Mouse (Mus musculus) forebrain, embryonic 15.5 days (tissue): ENCODE results near the gene Nexn. TPM values are rescaled to one million over a fixed set of nuclear protein-coding genes. Genes with fewer than 3 reads are reported as not detected.

ENCODE experiments used
- ATAC-seq: fragments of 200-750 bp; cut with Nextera tagmentation; replicated peaks from 2 replicates; pipeline ENCODE4 v1.8.0; 2017; ENCODE audit warnings: mild to moderate bottlenecking, moderate TSS enrichment, moderate library complexity
- H3K27ac ChIP-seq: fragments of 300-500 bp; sonication (generic); replicated peaks from 2 replicates; pipeline ENCODE4 v1.5.1; 2015; ENCODE audit warnings: mild to moderate bottlenecking, inconsistent platforms
- H3K27me3 ChIP-seq: fragments of 300-500 bp; sonication (generic); 2 replicates; pipeline ENCODE4 v1.6.1; 2015; ENCODE audit warnings: inconsistent platforms
- H3K36me3 ChIP-seq: fragments of 300-500 bp; sonication (generic); 2 replicates; pipeline ENCODE4 v1.6.1; 2015; ENCODE audit warnings: mild to moderate bottlenecking, inconsistent platforms
- H3K4me1 ChIP-seq: fragments of 300-500 bp; sonication (generic); 2 replicates; pipeline ENCODE4 v1.6.1; 2015; ENCODE audit warnings: inconsistent platforms
- H3K4me2 ChIP-seq: fragments of 300-500 bp; sonication (generic); replicated peaks from 2 replicates; pipeline ENCODE4 v1.6.1; 2015; ENCODE audit warnings: mild to moderate bottlenecking, inconsistent platforms
- H3K4me3 ChIP-seq: fragments of 300-500 bp; sonication (generic); 2 replicates; pipeline ENCODE4 v1.5.1; 2015; ENCODE audit warnings: mild to moderate bottlenecking, inconsistent platforms
- H3K9ac ChIP-seq: fragments of 300-500 bp; sonication (generic); replicated peaks from 2 replicates; pipeline ENCODE4 v1.6.1; 2015; ENCODE audit warnings: mild to moderate bottlenecking, inconsistent platforms
- H3K9me3 ChIP-seq: fragments of 300-500 bp; sonication (generic); 2 replicates; pipeline ENCODE4 v1.6.1; 2016; ENCODE audit warnings: inconsistent platforms
- WGBS: fragments of 180-500 bp; shearing (Covaris S2); methylation state at CpG from one replicate; pipeline ENCODE4 v1.1.7; 2015; ENCODE audit warnings: mixed read lengths; 5-methylcytosine and 5-hydroxymethylcytosine counted together
- polyA plus RNA-seq: library from polyadenylated mRNA; unstranded; fragments of >200 nt; fragmentation: Nextera tagmentation; extraction: Ambion mirVana; gene quantifications from 2 replicates; pipeline ENCODE4 v1.2.1, GENCODE M21; 2015

Nexn gene
- polyA plus RNA-seq, 1 experiment from 2014 or later = 3.9 TPM

GRCm38 (mm10) chr3:152293530-152294181 lies 27.5 kb upstream of the Nexn start:
- no peak overlapping the region for H3K4me2 ChIP-seq
- no peaks in the 10 kb centered on the region for H3K9me3 ChIP-seq
- no peak overlapping the region for H3K4me3 ChIP-seq
- WGBS = 95% methylated on average over 13 of the region's 13 CpGs
- H3K27me3 ChIP-seq = no peaks in the 10 kb centered on the region
- no peak for ATAC-seq
- no peaks in the 10 kb centered on the region for H3K4me1 ChIP-seq
- H3K36me3 ChIP-seq = peaks cover 31% of the 10 kb centered on the region
- no peak overlapping the region for H3K27ac ChIP-seq
- no peak overlapping the region for H3K9ac ChIP-seq

- WGBS = 95% methylated on average over 6 of the region's 6 CpGs
- Histone ChIP-seq H3K36me3 (peaks cover 45% of the 10 kb centered on the region), H3K4me2 (no peak overlapping the region), H3K9ac (no peak overlapping the region), H3K27me3 (no peaks in the 10 kb centered on the region), H3K9me3 (no peaks in the 10 kb centered on the region), H3K27ac (no peak overlapping the region), H3K4me3 (no peak overlapping the region), H3K4me1 (no peaks in the 10 kb centered on the region)
- no peak for ATAC-seq
Observed at GRCm38 (mm10) chr3:152291895-152292294, 25.7 kb upstream of the Nexn start.

GRCm38 (mm10) chr3:152290175-152290798 lies 24.1 kb upstream of the Nexn start:
- H3K4me2 ChIP-seq = no peak overlapping the region
- no peak for ATAC-seq
- 83% methylated on average over 17 of the region's 17 CpGs for WGBS
- H3K4me3 ChIP-seq = no peak overlapping the region
- H3K36me3 ChIP-seq = peaks cover 44% of the 10 kb centered on the region
- no peaks in the 10 kb centered on the region for H3K27me3 ChIP-seq
- H3K27ac ChIP-seq = peak overlapping the region; percentile 19; the same call in 1 of the 2 replicates
- H3K4me1 ChIP-seq = no peaks in the 10 kb centered on the region
- no peak overlapping the region for H3K9ac ChIP-seq
- H3K9me3 ChIP-seq = no peaks in the 10 kb centered on the region

GRCm38 (mm10) chr3:152288740-152289139 lies 22.6 kb upstream of the Nexn start:
- Histone ChIP-seq H3K36me3 (peaks cover 48% of the 10 kb centered on the region), H3K4me3 (no peak overlapping the region)
- ATAC-seq = no peak

GRCm38 (mm10) chr3:152288276-152288675 lies 22.1 kb upstream of the Nexn start:
- no peak for ATAC-seq
- peaks cover 52% of the 10 kb centered on the region for H3K36me3 ChIP-seq
- 89% methylated on average over 5 of the region's 5 CpGs for WGBS
- H3K4me3 ChIP-seq = no peak overlapping the region
- H3K9ac ChIP-seq = no peak overlapping the region
- H3K27ac ChIP-seq = no peak overlapping the region
- H3K27me3 ChIP-seq = no peaks in the 10 kb centered on the region
- H3K4me2 ChIP-seq = no peak overlapping the region
- H3K4me1 ChIP-seq = no peaks in the 10 kb centered on the region
- H3K9me3 ChIP-seq = no peaks in the 10 kb centered on the region

More at GRCm38 (mm10) chr3:152288740-152289139, 22.6 kb upstream of the Nexn start:
- Histone ChIP-seq H3K9ac (no peak overlapping the region), H3K27me3 (no peaks in the 10 kb centered on the region), H3K27ac (no peak overlapping the region), H3K9me3 (no peaks in the 10 kb centered on the region), H3K4me2 (no peak overlapping the region), H3K4me1 (no peaks in the 10 kb centered on the region)
- 51% methylated on average over 4 of the region's 4 CpGs for WGBS

GRCm38 (mm10) chr3:152287810-152288209 lies 21.7 kb upstream of the Nexn start:
- no peaks in the 10 kb centered on the region for H3K27me3 ChIP-seq
- no peak overlapping the region for H3K4me2 ChIP-seq
- no peaks in the 10 kb centered on the region for H3K4me1 ChIP-seq
- no peak overlapping the region for H3K9ac ChIP-seq
- H3K36me3 ChIP-seq = peaks cover 56% of the 10 kb centered on the region
- no peaks in the 10 kb centered on the region for H3K9me3 ChIP-seq
- no peak overlapping the region for H3K27ac ChIP-seq
- H3K4me3 ChIP-seq = no peak overlapping the region
- WGBS = 82% methylated on average over 9 of the region's 9 CpGs
- no peak for ATAC-seq

GRCm38 (mm10) chr3:152284759-152285158 lies 18.6 kb upstream of the Nexn start:
- Histone ChIP-seq H3K4me2 (no peak overlapping the region), H3K4me3 (no peak overlapping the region), H3K9ac (no peak overlapping the region), H3K4me1 (no peaks in the 10 kb centered on the region), H3K36me3 (peaks cover 55% of the 10 kb centered on the region), H3K9me3 (no peaks in the 10 kb centered on the region), H3K27me3 (no peaks in the 10 kb centered on the region), H3K27ac (no peak overlapping the region)
- no peak for ATAC-seq
- 92% methylated on average over 5 of the region's 5 CpGs for WGBS

GRCm38 (mm10) chr3:152284306-152284705 lies 18.2 kb upstream of the Nexn start:
- Histone ChIP-seq H3K4me3 (no peak overlapping the region), H3K36me3 (peaks cover 55% of the 10 kb centered on the region), H3K4me2 (no peak overlapping the region), H3K27me3 (no peaks in the 10 kb centered on the region), H3K4me1 (no peaks in the 10 kb centered on the region), H3K27ac (no peak overlapping the region), H3K9me3 (no peaks in the 10 kb centered on the region), H3K9ac (no peak overlapping the region)
- 95% methylated on average over 1 of the region's 1 CpGs for WGBS
- no peak for ATAC-seq

GRCm38 (mm10) chr3:152282126-152282525 lies 16.0 kb upstream of the Nexn start:
- Histone ChIP-seq H3K27ac (no peak overlapping the region), H3K9me3 (no peaks in the 10 kb centered on the region), H3K4me1 (no peaks in the 10 kb centered on the region), H3K4me2 (no peak overlapping the region), H3K36me3 (peaks cover 37% of the 10 kb centered on the region), H3K27me3 (no peaks in the 10 kb centered on the region), H3K9ac (no peak overlapping the region), H3K4me3 (no peak overlapping the region)
- 29% methylated on average over 3 of the region's 3 CpGs for WGBS
- ATAC-seq = no peak

GRCm38 (mm10) chr3:152278431-152278830 lies 12.3 kb upstream of the Nexn start:
- 83% methylated on average over 2 of the region's 2 CpGs for WGBS

GRCm38 (mm10) chr3:152277912-152278311 lies 11.8 kb upstream of the Nexn start:
- H3K4me2 ChIP-seq = no peak overlapping the region
- H3K9me3 ChIP-seq = no peaks in the 10 kb centered on the region
- no peaks in the 10 kb centered on the region for H3K27me3 ChIP-seq
- H3K4me1 ChIP-seq = no peaks in the 10 kb centered on the region
- H3K36me3 ChIP-seq = peaks cover 30% of the 10 kb centered on the region
- H3K4me3 ChIP-seq = no peak overlapping the region
- no peak overlapping the region for H3K27ac ChIP-seq
- no peak overlapping the region for H3K9ac ChIP-seq
- 94% methylated on average over 2 of the region's 2 CpGs for WGBS
- no peak for ATAC-seq

More at GRCm38 (mm10) chr3:152278431-152278830, 12.3 kb upstream of the Nexn start:
- no peak overlapping the region for H3K27ac ChIP-seq
- H3K4me2 ChIP-seq = no peak overlapping the region
- H3K27me3 ChIP-seq = no peaks in the 10 kb centered on the region
- H3K4me1 ChIP-seq = no peaks in the 10 kb centered on the region
- H3K4me3 ChIP-seq = no peak overlapping the region
- no peaks in the 10 kb centered on the region for H3K9me3 ChIP-seq
- no peak for ATAC-seq
- H3K36me3 ChIP-seq = peaks cover 33% of the 10 kb centered on the region
- H3K9ac ChIP-seq = no peak overlapping the region

- H3K36me3 ChIP-seq = peaks cover 22% of the 10 kb centered on the region
- H3K4me3 ChIP-seq = no peak overlapping the region
- H3K27me3 ChIP-seq = no peaks in the 10 kb centered on the region
- no peak overlapping the region for H3K9ac ChIP-seq
- no peak overlapping the region for H3K4me2 ChIP-seq
- H3K9me3 ChIP-seq = no peaks in the 10 kb centered on the region
- 96% methylated on average over 3 of the region's 3 CpGs for WGBS
- ATAC-seq = no peak
- H3K27ac ChIP-seq = no peak overlapping the region
- no peaks in the 10 kb centered on the region for H3K4me1 ChIP-seq
Observed at GRCm38 (mm10) chr3:152276935-152277334, 10.8 kb upstream of the Nexn start.

GRCm38 (mm10) chr3:152275008-152275407 lies 8.9 kb upstream of the Nexn start:
- no peak for ATAC-seq
- Histone ChIP-seq H3K27me3 (no peaks in the 10 kb centered on the region), H3K27ac (no peak overlapping the region), H3K4me2 (no peak overlapping the region), H3K9ac (no peak overlapping the region), H3K4me1 (no peaks in the 10 kb centered on the region), H3K9me3 (no peaks in the 10 kb centered on the region), H3K36me3 (peaks cover 18% of the 10 kb centered on the region), H3K4me3 (no peak overlapping the region)
- 75% methylated on average over 8 of the region's 8 CpGs for WGBS
